Mouse (Mus musculus) liver, embryonic 18 days (tissue): ENCODE measurements around the gene Olfr524. TPM values are rescaled to one million over a fixed set of nuclear protein-coding genes. Genes with fewer than 3 reads are reported as not detected.

ENCODE experiments used
- polyA plus RNA-seq: library from polyadenylated mRNA; depleted of rRNA; stranded (reverse); fragments of >200 nt; gene quantifications from 2 replicates; pipeline ENCODE4 v1.2.3, GENCODE M21; 2012; rRNA removed

Gene Olfr524
- polyA plus RNA-seq: not detected in 2 replicates

GRCm38 (mm10) chr7:140205864-140206263 lies at the start of gene Olfr524:
Olfr524 (minus strand) TSS chr7:140205964.

GRCm38 (mm10) chr7:140247216-140247615 lies 41.5 kb upstream of the Olfr524 start, which contains the start of gene 5830411N06Rik:
5830411N06Rik (plus strand) TSS chr7:140247284.

GRCm38 (mm10) chr7:140217967-140218366 lies 12.2 kb upstream of the Olfr524 start, which contains the start of gene Cd163l1:
Cd163l1 (plus strand) TSS chr7:140218267.

GRCm38 (mm10) chr7:140172936-140173335 lies 32.8 kb downstream of the Olfr524 start, which contains the start of gene Olfr523:
Olfr523 (plus strand) TSS chr7:140173217.

GRCm38 (mm10) chr7:140164664-140165063 lies 41.1 kb downstream of the Olfr524 start, which contains the start of gene Olfr522:
Olfr522 (minus strand) TSS chr7:140164764.

GRCm38 (mm10) chr7:140154218-140154927 lies 51.4 kb downstream of the Olfr524 start, which contains the start of gene Sprn:
Sprn (minus strand) TSS chr7:140154877.

Other genes starting within 250 kb of the Olfr524 start
- 0.02 and 0.03 TPM in 2 replicates for gene 6430531B16Rik, start 227.2 kb downstream of the Olfr524 start, polyA plus RNA-seq
- gene Adam8, start 213.4 kb downstream of the Olfr524 start, polyA plus RNA-seq: 4.0 and 5.6 TPM in 2 replicates
- gene Zfp511, start 169.6 kb downstream of the Olfr524 start, polyA plus RNA-seq: 23.0 and 29.2 TPM in 2 replicates
- 12.7 and 13.4 TPM in 2 replicates for gene Tubgcp2, start 169.3 kb downstream of the Olfr524 start, polyA plus RNA-seq
- not detected in 2 replicates for gene Msx3, start 156.9 kb downstream of the Olfr524 start, polyA plus RNA-seq
- 0.10 and 0.16 TPM in 2 replicates for gene Caly, start 123.4 kb downstream of the Olfr524 start, polyA plus RNA-seq
- 0.13 and 2.6 TPM in 2 replicates for gene Prap1, start 112.6 kb downstream of the Olfr524 start, polyA plus RNA-seq
- 41.2 and 46.1 TPM in 2 replicates for gene Fuom, start 103.5 kb downstream of the Olfr524 start, polyA plus RNA-seq
- 23.8 and 27.8 TPM in 2 replicates for gene Paox, start 90.2 kb downstream of the Olfr524 start, polyA plus RNA-seq
- 112 and 123 TPM in 2 replicates for gene Echs1, start 89.5 kb downstream of the Olfr524 start, polyA plus RNA-seq
- 15.7 and 16.2 TPM in 2 replicates for gene Mtg1, start 68.4 kb downstream of the Olfr524 start, polyA plus RNA-seq
- gene Sprn, start 51.1 kb downstream of the Olfr524 start, polyA plus RNA-seq: 0.01 and 0.04 TPM in 2 replicates
- gene Olfr522, start 41.2 kb downstream of the Olfr524 start, polyA plus RNA-seq: not detected in 2 replicates
- not detected in 2 replicates for gene Olfr523, start 32.7 kb downstream of the Olfr524 start, polyA plus RNA-seq
- 0.05 and 0.06 TPM in 2 replicates for gene Cd163l1, start 12.3 kb upstream of the Olfr524 start, polyA plus RNA-seq
- gene 5830411N06Rik, start 41.3 kb upstream of the Olfr524 start, polyA plus RNA-seq: 0.01 TPM in 1 of 2 replicates, not detected in the other
- not detected in 2 replicates for gene Olfr525, start 114.9 kb upstream of the Olfr524 start, polyA plus RNA-seq
- gene Olfr527, start 128.1 kb upstream of the Olfr524 start, polyA plus RNA-seq: not detected in 2 replicates
- not detected in 2 replicates for gene Olfr60, start 155.7 kb upstream of the Olfr524 start, polyA plus RNA-seq
- not detected in 2 replicates for gene Olfr530, start 170.4 kb upstream of the Olfr524 start, polyA plus RNA-seq
- not detected in 2 replicates for gene Olfr531, start 197.0 kb upstream of the Olfr524 start, polyA plus RNA-seq
- gene Olfr532, start 215.7 kb upstream of the Olfr524 start, polyA plus RNA-seq: not detected in 2 replicates